In the genomic region with DNA sequence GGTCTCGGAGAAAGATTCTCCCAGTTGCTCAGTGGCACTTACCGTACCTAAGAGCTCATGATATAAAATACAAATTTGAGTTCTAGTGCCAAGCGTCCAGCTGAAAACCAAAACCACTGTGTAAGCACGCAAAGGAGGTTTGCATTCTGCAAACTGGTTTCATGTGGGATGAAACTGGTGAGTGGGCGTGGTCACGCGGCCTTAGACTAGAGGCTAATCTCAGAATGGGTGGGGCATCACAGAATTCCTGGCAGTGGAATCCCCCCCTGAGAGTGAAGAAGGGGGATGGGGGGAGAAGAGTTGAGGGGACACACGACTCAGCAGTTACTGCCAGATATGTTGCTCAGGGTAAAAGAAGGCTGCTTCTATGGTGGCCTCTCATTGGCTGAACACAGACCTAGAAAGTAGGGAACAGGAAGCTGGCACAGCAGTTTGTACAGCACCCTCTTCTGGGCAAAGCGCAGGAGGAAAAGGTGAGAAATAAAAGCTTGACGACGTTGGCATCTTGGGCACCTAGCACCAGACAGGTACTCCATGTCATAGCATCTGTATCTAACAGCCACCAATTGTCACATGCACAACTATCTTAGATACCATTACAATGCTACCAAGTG, we compare ENCODE assay signal across 21 mouse cellular contexts. TPM values are rescaled to one million over a fixed set of nuclear protein-coding genes. Genes with fewer than 3 reads are reported as not detected.
A peak's percentile ranks its signal among the peaks of the same experiment; 100 is the strongest.
DNase-seq lines count a peak whose midpoint lies in the region; ATAC-seq and TF ChIP-seq lines count a peak whose summit lies in the region.
"Had no signal": no experiment of that assay in that cellular context is flagged by ENCODE, and none has a peak within 500 bp of the region (broad histone marks: within the 10 kb centered on the region; RNA-seq: fewer than 3 reads in every experiment).

No protein-coding gene starts in this region.

- peak; percentile 58 for TF ChIP-seq CTCF in stomach, postnatal 0 days (IDR thresholded peaks at IDR 0.05; ENCODE audit: low read depth)

- H3K27ac ChIP-seq in stomach, postnatal 0 days (replicated peaks) = no peak overlapping the region
- no peak overlapping the region for H3K27ac ChIP-seq in forebrain, embryonic 12.5 days
- H3K27ac ChIP-seq: embryonic facial prominence, embryonic 13.5 days; heart, embryonic 15.5 days; macrophage; midbrain, embryonic 12.5 days had no signal

- no peaks in the 10 kb centered on the region for H3K9me3 ChIP-seq in stomach, postnatal 0 days (ENCODE audit: control insufficient read depth, low read length)
- no peaks in the 10 kb centered on the region for H3K9me3 ChIP-seq in forebrain, embryonic 12.5 days
- H3K9me3 ChIP-seq: embryonic facial prominence, embryonic 13.5 days; G1E; heart, embryonic 15.5 days; midbrain, embryonic 12.5 days had no signal

- no peaks in the 10 kb centered on the region for H3K27me3 ChIP-seq in stomach, postnatal 0 days (ENCODE audit: control insufficient read depth, insufficient read depth, low read length)
- no peaks in the 10 kb centered on the region for H3K27me3 ChIP-seq in forebrain, embryonic 12.5 days
- H3K27me3 ChIP-seq: embryonic facial prominence, embryonic 13.5 days; heart, embryonic 15.5 days; midbrain, embryonic 12.5 days had no signal

- H3K4me1 ChIP-seq in stomach, postnatal 0 days (replicated peaks; ENCODE audit: control insufficient read depth, insufficient read depth) = peaks cover 3% of the 10 kb centered on the region; the same call in 1 of the 2 replicates
- H3K4me1 ChIP-seq in forebrain, embryonic 12.5 days = peaks cover 16% of the 10 kb centered on the region

- no peak overlapping the region for H3K4me3 ChIP-seq in stomach, postnatal 0 days (ENCODE audit: low read depth, low read length)
- H3K4me3 ChIP-seq in forebrain, embryonic 12.5 days (replicated peaks) = no peak overlapping the region
- H3K4me3 ChIP-seq: embryonic facial prominence, embryonic 13.5 days; heart, embryonic 15.5 days; midbrain, embryonic 12.5 days had no signal

- H3K9ac ChIP-seq in stomach, postnatal 0 days (ENCODE audit: low read length) = no peak overlapping the region
- H3K9ac ChIP-seq in forebrain, embryonic 12.5 days = no peak overlapping the region
- H3K9ac ChIP-seq: embryonic facial prominence, embryonic 13.5 days; heart, embryonic 15.5 days; midbrain, embryonic 12.5 days had no signal

- WGBS in stomach, postnatal 0 days = 58% methylated on average over 11 of the region's 11 CpGs
- 72% methylated on average over 11 of the region's 11 CpGs for WGBS in forebrain, embryonic 12.5 days

- H3K4me2 ChIP-seq in stomach, postnatal 0 days (replicated peaks; ENCODE audit: low read depth) = no peak overlapping the region
- no peak overlapping the region for H3K4me2 ChIP-seq in forebrain, embryonic 12.5 days
- H3K4me2 ChIP-seq: embryonic facial prominence, embryonic 13.5 days; heart, embryonic 15.5 days; midbrain, embryonic 12.5 days had no signal

- ATAC-seq in stomach, postnatal 0 days (ENCODE audit: low FRiP score, low TSS enrichment) = no peak
- no peak for ATAC-seq in forebrain, embryonic 12.5 days (ENCODE audit: low FRiP score)
- ATAC-seq in activated CD4-positive, CD25-positive, alpha-beta regulatory T cell, adult 4 months = no peak
- ATAC-seq: inflammation-experienced regulatory T-cells, adult 6 months had no signal

- H3K36me3 ChIP-seq in stomach, postnatal 0 days (ENCODE audit: control insufficient read depth, insufficient read depth, low read length) = 0 out of 2 replicates have a peak, but pooled peaks cover 3% of the 10 kb centered on the region
- peaks cover 8% of the 10 kb centered on the region for H3K36me3 ChIP-seq in forebrain, embryonic 12.5 days (replicated peaks)

- peak; percentile 12 for DNase-seq in heart, postnatal 4 days
- no peak for DNase-seq in heart, adult 18-20 months
- DNase-seq in testis, postnatal 10 days (ENCODE audit: low spot score) = peak; percentile 48
- no peak for DNase-seq in testis, postnatal 14 days (ENCODE audit: low spot score)
- peak; percentile 20 for DNase-seq in WW6 (ENCODE audit: low read depth, low spot score)
- peak; percentile 24 for DNase-seq in stomach, postnatal 0 days (ENCODE audit: low spot score)
- DNase-seq: B cell, adult 2 months; cerebellum, adult 11 months; kidney, postnatal 14 days; right cerebral cortex, adult 18-20 months had no signal

- no peak for TF ChIP-seq EP300 in stomach, postnatal 0 days (optimal IDR thresholded peaks at IDR 0.05)

RNA-seq across cellular contexts. Expression of a gene that starts 2.8 kb away (rescaled TPM):
- total RNA-seq in heart, postnatal 4 days (2021) = 10 to 100 TPM; 56.7 to 61.4 TPM
- total RNA-seq in heart, adult 18-20 months (2021) = 10 to 100 TPM; 54.0 to 58.7 TPM
- 107 and 122 TPM in 2 replicates for polyA plus RNA-seq in stomach, postnatal 0 days (2015; fragmentation: Nextera tagmentation; extraction: Ambion mirVana)
- polyA plus RNA-seq in forebrain, embryonic 12.5 days (2016; fragmentation: Nextera tagmentation; extraction: Ambion mirVana) = 161 and 171 TPM in 2 replicates
- 10 to 100 TPM; 81.2 to 84.6 TPM for polyA plus RNA-seq in activated CD4-positive, CD25-positive, alpha-beta regulatory T cell, adult 4 months (2017; shearing (Covaris generic))

RNA-seq across cellular contexts. Expression of a gene that starts 23.1 kb away (rescaled TPM):
- total RNA-seq in heart, postnatal 4 days (2021) = under 1 TPM in 1 of 2 experiments, not detected in 1; 0.62 TPM
- 1 to 10 TPM in 1 of 2 experiments, not detected in 1; 1.1 TPM for total RNA-seq in heart, adult 18-20 months (2021)
- 0.56 and 0.91 TPM in 2 replicates for polyA plus RNA-seq in stomach, postnatal 0 days (2015; fragmentation: Nextera tagmentation; extraction: Ambion mirVana)
- 1.4 and 3.4 TPM in 2 replicates for polyA plus RNA-seq in forebrain, embryonic 12.5 days (2016; fragmentation: Nextera tagmentation; extraction: Ambion mirVana)
- polyA plus RNA-seq in activated CD4-positive, CD25-positive, alpha-beta regulatory T cell, adult 4 months (2017; shearing (Covaris generic)) = 1 to 10 TPM; 3.1 to 3.7 TPM
- polyA plus RNA-seq: G1E, macrophage had no signal

RNA-seq across cellular contexts. Expression of a gene that starts 24.3 kb away (rescaled TPM):
- under 1 TPM; 0.38 to 0.41 TPM for total RNA-seq in heart, postnatal 4 days (2021)
- under 1 TPM; 0.47 to 0.90 TPM for total RNA-seq in heart, adult 18-20 months (2021)
- polyA plus RNA-seq in stomach, postnatal 0 days (2015; fragmentation: Nextera tagmentation; extraction: Ambion mirVana) = 4.9 and 6.0 TPM in 2 replicates
- polyA plus RNA-seq in forebrain, embryonic 12.5 days (2016; fragmentation: Nextera tagmentation; extraction: Ambion mirVana) = 0.09 and 0.17 TPM in 2 replicates
- polyA plus RNA-seq in activated CD4-positive, CD25-positive, alpha-beta regulatory T cell, adult 4 months (2017; shearing (Covaris generic)) = not detected
- polyA plus RNA-seq: G1E; inflammation-experienced regulatory T-cells, adult 6 months; liver, adult 2 months; macrophage had no signal

RNA-seq across cellular contexts. Expression of a gene that starts 26.3 kb away (rescaled TPM):
- 1 to 10 TPM; 2.2 TPM for total RNA-seq in heart, postnatal 4 days (2021)
- 1 to 10 TPM; 3.8 to 4.1 TPM for total RNA-seq in heart, adult 18-20 months (2021)
- polyA plus RNA-seq in stomach, postnatal 0 days (2015; fragmentation: Nextera tagmentation; extraction: Ambion mirVana) = 5.4 TPM in 2 replicates
- 4.4 and 5.6 TPM in 2 replicates for polyA plus RNA-seq in forebrain, embryonic 12.5 days (2016; fragmentation: Nextera tagmentation; extraction: Ambion mirVana)
- polyA plus RNA-seq in activated CD4-positive, CD25-positive, alpha-beta regulatory T cell, adult 4 months (2017; shearing (Covaris generic)) = 1 to 10 TPM; 6.1 to 6.9 TPM

RNA-seq across cellular contexts. Expression of a gene that starts 38.9 kb away (rescaled TPM):
- total RNA-seq in heart, postnatal 4 days (2021) = not detected
- total RNA-seq in heart, adult 18-20 months (2021) = under 1 TPM in 1 of 2 experiments, not detected in 1; 0.39 TPM
- 24.0 and 26.8 TPM in 2 replicates for polyA plus RNA-seq in stomach, postnatal 0 days (2015; fragmentation: Nextera tagmentation; extraction: Ambion mirVana)
- polyA plus RNA-seq in forebrain, embryonic 12.5 days (2016; fragmentation: Nextera tagmentation; extraction: Ambion mirVana) = not detected in 2 replicates
- not detected for polyA plus RNA-seq in activated CD4-positive, CD25-positive, alpha-beta regulatory T cell, adult 4 months (2017; shearing (Covaris generic))
- total RNA-seq: left cerebral cortex, postnatal 36 days had no signal
- polyA plus RNA-seq: G1E; hindbrain, embryonic 11.5 days; midbrain, embryonic 12.5 days had no signal

Comparison
In these comparisons a context has a peak if more than half of its experiments do, and no peak if none do; other contexts are left out.
1. DNase-seq: peak in heart, postnatal 4 days (single experiment), testis, postnatal 10 days (single experiment), WW6 (single experiment) and stomach, postnatal 0 days (single experiment); none in heart, adult 18-20 months (0 of 2) and testis, postnatal 14 days (single experiment).